In the genomic region with DNA sequence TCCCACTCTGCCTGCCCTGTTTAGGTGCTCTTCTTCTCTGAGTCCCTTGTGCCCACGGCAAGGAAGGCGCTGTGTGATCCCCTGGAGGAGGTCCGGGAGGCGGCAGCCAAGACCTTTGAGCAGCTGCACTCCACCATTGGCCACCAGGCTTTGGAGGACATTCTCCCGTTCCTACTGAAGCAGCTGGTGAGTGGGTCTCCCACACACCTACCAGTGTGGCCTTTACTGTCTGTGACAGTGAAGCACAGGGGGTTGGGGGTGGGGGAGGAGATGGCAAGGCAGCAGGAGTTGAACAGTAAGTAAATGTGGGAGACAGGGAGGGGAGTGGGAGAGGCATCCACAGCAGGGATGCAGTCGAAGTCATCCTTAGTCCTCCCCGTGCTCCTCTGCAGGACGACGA, we compare ENCODE assay signal across 24 mouse cellular contexts.
"Had no signal": no experiment of that assay in that cellular context is flagged by ENCODE, and none has a peak within 500 bp of the region (broad histone marks: within the 10 kb centered on the region; RNA-seq: fewer than 3 reads in every experiment).

No protein-coding gene starts in this region.

- DNase-seq: forebrain, postnatal 0 days; gastrocnemius, postnatal 10 days; gastrocnemius, postnatal 36 days; heart, adult 11 months; heart, adult 2 months; heart, postnatal 14 days; heart, postnatal 36 days; kidney, adult 11 months; kidney, adult 2 months; kidney, adult 9 months; kidney, postnatal 14 days; liver; liver, embryonic 13.5 days had no signal

- ATAC-seq: forebrain, postnatal 0 days; hindbrain, postnatal 0 days; intestine, embryonic 16.5 days had no signal

- H3K4me3 ChIP-seq: heart, adult 2 months; heart, embryonic 13.5 days; heart, embryonic 15.5 days; hindbrain, embryonic 13.5 days; hindbrain, embryonic 15.5 days; kidney, embryonic 15.5 days; left cerebral cortex, adult 2 months; limb, embryonic 10.5 days; limb, embryonic 12.5 days; liver, embryonic 13.5 days had no signal

- H3K27ac ChIP-seq: heart, adult 2 months; heart, embryonic 13.5 days; heart, embryonic 15.5 days; hindbrain, embryonic 13.5 days; hindbrain, embryonic 15.5 days; hindbrain, postnatal 0 days; kidney, embryonic 15.5 days; kidney, postnatal 0 days; left cerebral cortex, adult 2 months; limb, embryonic 10.5 days; limb, embryonic 12.5 days; liver, embryonic 13.5 days had no signal
